Mouse (Mus musculus): ENCODE data around the gene Pde6g. TPM values are rescaled to one million over a fixed set of nuclear protein-coding genes. Genes with fewer than 3 reads are reported as not detected.

Gene Pde6g
- 0.93 and 1.0 TPM in 2 replicates for polyA plus RNA-seq (2011; ENCODE audit: insufficient read depth, insufficient read length, low read depth, missing spikeins)

GRCm38 (mm10) chr11:120453306-120453705, at the start of gene Pde6g:
Gene Pde6g (minus strand): TSS chr11:120453500.
- no peak within 1 kb of the TSS for H3K4me3 ChIP-seq (ENCODE audit: low read depth, low read length)
- no peak within 1 kb of the TSS for H3K27ac ChIP-seq (ENCODE audit: insufficient read depth, low read length)
- no peaks in the 10 kb centered on the region for H3K4me1 ChIP-seq (ENCODE audit: control insufficient read depth, insufficient read depth, low read length)
- H3K27me3 ChIP-seq (ENCODE audit: control insufficient read depth, insufficient read depth, low read length, poor library complexity, severe bottlenecking): no peaks in the 10 kb centered on the region
- TF ChIP-seq CTCF (IDR thresholded peaks at IDR 0.05; ENCODE audit: low read depth, low read length): no peak
- no peak for TF ChIP-seq EP300 (IDR thresholded peaks at IDR 0.05; ENCODE audit: insufficient read depth, low read depth, low read length)
- TF ChIP-seq POLR2A (IDR thresholded peaks at IDR 0.05; ENCODE audit: insufficient read depth, low read length): no peak
- H3K9ac ChIP-seq (ENCODE audit: low read depth, poor library complexity, severe bottlenecking): no peak within 1 kb of the TSS
- H3K36me3 ChIP-seq (ENCODE audit: control insufficient read depth, insufficient read depth, low read length, poor library complexity, severe bottlenecking): no peaks in the 10 kb centered on the region
- no peaks in the 10 kb centered on the region for H3K9me3 ChIP-seq (replicated peaks; ENCODE audit: control insufficient read depth, insufficient read depth, low read length, poor library complexity, severe bottlenecking)

- no peaks in the 10 kb centered on the region for H3K9me3 ChIP-seq (replicated peaks; ENCODE audit: control insufficient read depth, insufficient read depth, low read length, poor library complexity, severe bottlenecking)
- H3K27ac ChIP-seq (ENCODE audit: insufficient read depth, low read length): no peak overlapping the region
- no peaks in the 10 kb centered on the region for H3K27me3 ChIP-seq (ENCODE audit: control insufficient read depth, insufficient read depth, low read length, poor library complexity, severe bottlenecking)
- no peak overlapping the region for H3K4me3 ChIP-seq (ENCODE audit: low read depth, low read length)
- no peak overlapping the region for H3K9ac ChIP-seq (ENCODE audit: low read depth, poor library complexity, severe bottlenecking)
- no peak for TF ChIP-seq CTCF (IDR thresholded peaks at IDR 0.05; ENCODE audit: low read depth, low read length)
- no peak for TF ChIP-seq EP300 (IDR thresholded peaks at IDR 0.05; ENCODE audit: insufficient read depth, low read depth, low read length)
- TF ChIP-seq POLR2A (IDR thresholded peaks at IDR 0.05; ENCODE audit: insufficient read depth, low read length): no peak
- H3K36me3 ChIP-seq (ENCODE audit: control insufficient read depth, insufficient read depth, low read length, poor library complexity, severe bottlenecking): 0 out of 2 replicates have a peak, but pooled peaks cover 3% of the 10 kb centered on the region
- H3K4me1 ChIP-seq (ENCODE audit: control insufficient read depth, insufficient read depth, low read length): no peaks in the 10 kb centered on the region
These were observed 48.4 kb upstream of the Pde6g start for GRCm38 (mm10) chr11:120501701-120502100.

- H3K4me1 ChIP-seq (ENCODE audit: control insufficient read depth, insufficient read depth, low read length): no peaks in the 10 kb centered on the region
- no peak overlapping the region for H3K27ac ChIP-seq (ENCODE audit: insufficient read depth, low read length)
- 0 out of 2 replicates have a peak, but pooled peaks cover 3% of the 10 kb centered on the region for H3K36me3 ChIP-seq (ENCODE audit: control insufficient read depth, insufficient read depth, low read length, poor library complexity, severe bottlenecking)
- H3K9me3 ChIP-seq (replicated peaks; ENCODE audit: control insufficient read depth, insufficient read depth, low read length, poor library complexity, severe bottlenecking): no peaks in the 10 kb centered on the region
- TF ChIP-seq CTCF (IDR thresholded peaks at IDR 0.05; ENCODE audit: low read depth, low read length) (no peak), POLR2A (IDR thresholded peaks at IDR 0.05; ENCODE audit: insufficient read depth, low read length) (no peak), EP300 (IDR thresholded peaks at IDR 0.05; ENCODE audit: insufficient read depth, low read depth, low read length) (no peak)
- H3K9ac ChIP-seq (ENCODE audit: low read depth, poor library complexity, severe bottlenecking): no peak overlapping the region
- no peaks in the 10 kb centered on the region for H3K27me3 ChIP-seq (ENCODE audit: control insufficient read depth, insufficient read depth, low read length, poor library complexity, severe bottlenecking)
- no peak overlapping the region for H3K4me3 ChIP-seq (ENCODE audit: low read depth, low read length)
These were observed 47.7 kb upstream of the Pde6g start for GRCm38 (mm10) chr11:120501018-120501417.

GRCm38 (mm10) chr11:120500357-120500756, 47.1 kb upstream of the Pde6g start:
- no peak for TF ChIP-seq CTCF (IDR thresholded peaks at IDR 0.05; ENCODE audit: low read depth, low read length)
- TF ChIP-seq POLR2A (IDR thresholded peaks at IDR 0.05; ENCODE audit: insufficient read depth, low read length): no peak
- no peak for TF ChIP-seq EP300 (IDR thresholded peaks at IDR 0.05; ENCODE audit: insufficient read depth, low read depth, low read length)
- 0 out of 2 replicates have a peak, but pooled peaks cover 7% of the 10 kb centered on the region for H3K36me3 ChIP-seq (ENCODE audit: control insufficient read depth, insufficient read depth, low read length, poor library complexity, severe bottlenecking)
- no peak overlapping the region for H3K27ac ChIP-seq (ENCODE audit: insufficient read depth, low read length)
- no peaks in the 10 kb centered on the region for H3K27me3 ChIP-seq (ENCODE audit: control insufficient read depth, insufficient read depth, low read length, poor library complexity, severe bottlenecking)
- no peak overlapping the region for H3K4me3 ChIP-seq (ENCODE audit: low read depth, low read length)
- no peaks in the 10 kb centered on the region for H3K9me3 ChIP-seq (replicated peaks; ENCODE audit: control insufficient read depth, insufficient read depth, low read length, poor library complexity, severe bottlenecking)
- H3K9ac ChIP-seq (ENCODE audit: low read depth, poor library complexity, severe bottlenecking): no peak overlapping the region
- no peaks in the 10 kb centered on the region for H3K4me1 ChIP-seq (ENCODE audit: control insufficient read depth, insufficient read depth, low read length)

GRCm38 (mm10) chr11:120499894-120500293, 46.6 kb upstream of the Pde6g start:
- Histone ChIP-seq H3K9ac (ENCODE audit: low read depth, poor library complexity, severe bottlenecking) (no peak overlapping the region), H3K4me1 (ENCODE audit: control insufficient read depth, insufficient read depth, low read length) (no peaks in the 10 kb centered on the region), H3K36me3 (ENCODE audit: control insufficient read depth, insufficient read depth, low read length, poor library complexity, severe bottlenecking) (peaks cover 10% of the 10 kb centered on the region; the same call in 1 of the 2 replicates), H3K27ac (ENCODE audit: insufficient read depth, low read length) (no peak overlapping the region), H3K9me3 (replicated peaks; ENCODE audit: control insufficient read depth, insufficient read depth, low read length, poor library complexity, severe bottlenecking) (no peaks in the 10 kb centered on the region), H3K27me3 (ENCODE audit: control insufficient read depth, insufficient read depth, low read length, poor library complexity, severe bottlenecking) (no peaks in the 10 kb centered on the region), H3K4me3 (ENCODE audit: low read depth, low read length) (no peak overlapping the region)
- TF ChIP-seq EP300 (IDR thresholded peaks at IDR 0.05; ENCODE audit: insufficient read depth, low read depth, low read length): no peak
- no peak for TF ChIP-seq CTCF (IDR thresholded peaks at IDR 0.05; ENCODE audit: low read depth, low read length)
- TF ChIP-seq POLR2A (IDR thresholded peaks at IDR 0.05; ENCODE audit: insufficient read depth, low read length): no peak

- Histone ChIP-seq H3K9ac (ENCODE audit: low read depth, poor library complexity, severe bottlenecking) (no peak overlapping the region), H3K27ac (ENCODE audit: insufficient read depth, low read length) (no peak overlapping the region), H3K4me1 (ENCODE audit: control insufficient read depth, insufficient read depth, low read length) (no peaks in the 10 kb centered on the region), H3K27me3 (ENCODE audit: control insufficient read depth, insufficient read depth, low read length, poor library complexity, severe bottlenecking) (no peaks in the 10 kb centered on the region), H3K4me3 (ENCODE audit: low read depth, low read length) (no peak overlapping the region), H3K36me3 (ENCODE audit: control insufficient read depth, insufficient read depth, low read length, poor library complexity, severe bottlenecking) (peaks cover 10% of the 10 kb centered on the region; the same call in 1 of the 2 replicates), H3K9me3 (replicated peaks; ENCODE audit: control insufficient read depth, insufficient read depth, low read length, poor library complexity, severe bottlenecking) (no peaks in the 10 kb centered on the region)
- no peak for TF ChIP-seq CTCF (IDR thresholded peaks at IDR 0.05; ENCODE audit: low read depth, low read length)
- no peak for TF ChIP-seq EP300 (IDR thresholded peaks at IDR 0.05; ENCODE audit: insufficient read depth, low read depth, low read length)
- TF ChIP-seq POLR2A (IDR thresholded peaks at IDR 0.05; ENCODE audit: insufficient read depth, low read length): no peak
These were observed 45.6 kb upstream of the Pde6g start for GRCm38 (mm10) chr11:120498891-120499290.

Data from ES-Bruce4 (cell line).